Mouse (Mus musculus) CH12.LX (cell line): Measurements from ENCODE around the gene Olfr122.

Source experiments
- BHLHE40 ChIP-seq: IDR thresholded peaks from 2 replicates; pipeline ENCODE4 v1.6.1; 2011; ENCODE audit warnings: mild to moderate bottlenecking, low read depth, low read length, improper control_type of control experiment
- CTCF ChIP-seq, 2 experiments: IDR thresholded peaks in 1 of 2; conservative IDR thresholded peaks in 1 of 2; 2 replicates each; pipeline ENCODE4 v1.5.1; 2011 to 2012; ENCODE audit warnings: low read depth in 2 of 2, low read length in 2 of 2, improper control_type of control experiment in 1 of 2, inconsistent platforms in 1 of 2, mild to moderate bottlenecking in 1 of 2, moderate library complexity in 1 of 2
- E2F4 ChIP-seq: IDR thresholded peaks from 2 replicates; pipeline ENCODE4 v1.6.1; 2011; ENCODE audit warnings: low read depth, low read length, improper control_type of control experiment; ENCODE audit not compliant: insufficient replicate concordance
- EP300 ChIP-seq: IDR thresholded peaks from 2 replicates; pipeline ENCODE4 v1.6.1; 2011; ENCODE audit warnings: low read length, improper control_type of control experiment
- GABPA ChIP-seq: IDR thresholded peaks from 2 replicates; pipeline ENCODE4 v1.6.1; 2012; ENCODE audit warnings: low read depth, low read length, improper control_type of control experiment, inconsistent platforms; ENCODE audit not compliant: insufficient replicate concordance
- MAX ChIP-seq: IDR thresholded peaks from 2 replicates; pipeline ENCODE4 v1.6.1; 2011; ENCODE audit warnings: low read length, improper control_type of control experiment
- POLR2AphosphoS2 ChIP-seq: IDR thresholded peaks from 2 replicates; pipeline ENCODE4 v1.6.1; 2011; ENCODE audit warnings: low read depth, low read length, improper control_type of control experiment
- RCOR1 ChIP-seq: conservative IDR thresholded peaks from 2 replicates; pipeline ENCODE4 v1.6.1; 2012; ENCODE audit warnings: low read depth, mild to moderate bottlenecking, inconsistent platforms, low read length, improper control_type of control experiment

GRCm38 (mm10) chr17:37721508-37721907 is 46.9 kb upstream of the Olfr122 start, which contains the start of gene Olfr120:
- TF ChIP-seq E2F4 (no peak), BHLHE40 (no peak), CTCF (conservative IDR thresholded peaks at IDR 0.05 in 1 of 2, IDR thresholded peaks at IDR 0.05 in 1 of 2; ENCODE audit: low read depth in 2 of 2, low read length in 2 of 2) (no peak), EP300 (no peak), POLR2AphosphoS2 (no peak), GABPA (no peak), RCOR1 (no peak), MAX (no peak)
